Mouse (Mus musculus): Measurements from ENCODE around the gene Gm3182. TPM values are rescaled to one million over a fixed set of nuclear protein-coding genes. Genes with fewer than 3 reads are reported as not detected.
"Not testable (repeated sequence)": the region's sequence is repeated elsewhere in the genome, so short reads cannot be mapped to it uniquely, and the experiment has no call there.

Gene Gm3182
- not detected in 2 replicates for polyA plus RNA-seq (2012; rRNA removed)

- WGBS = 67% methylated on average over 1 of the region's 2 CpGs
- not testable (repeated sequence) for H3K4me3 ChIP-seq (replicated peaks; ENCODE audit: extremely low read depth, low read depth, low read length); DNase-seq; H3K4me1 ChIP-seq (ENCODE audit: control insufficient read depth, insufficient read depth, low read length)
Measured at GRCm38 (mm10) chr14:4481445-4481844, at the start of gene Gm3182. Gene Gm3182, plus strand, starts transcription at chr14:4481745.

- under 1% methylated on average over 21 of the region's 25 CpGs for WGBS
- H3K4me3 ChIP-seq (replicated peaks; ENCODE audit: extremely low read depth, low read depth, low read length); DNase-seq; H3K4me1 ChIP-seq (ENCODE audit: control insufficient read depth, insufficient read depth, low read length): not testable (repeated sequence)
Measured at GRCm38 (mm10) chr14:4499425-4499824, 17.9 kb downstream of the Gm3182 start.

Other genes starting within 250 kb of the Gm3182 start
- not detected in 2 replicates for gene Gm3138, start 232.1 kb upstream of the Gm3182 start, polyA plus RNA-seq (2012; rRNA removed)
- gene Gm3149, start 164.5 kb upstream of the Gm3182 start, polyA plus RNA-seq (2012; rRNA removed) = not detected in 2 replicates
- not detected in 2 replicates for gene 2610042L04Rik, start 147.0 kb upstream of the Gm3182 start, polyA plus RNA-seq (2012; rRNA removed)
- not detected in 2 replicates for gene Gm3159, start 84.2 kb upstream of the Gm3182 start, polyA plus RNA-seq (2012; rRNA removed)
- gene Gm3164, start 66.3 kb upstream of the Gm3182 start, polyA plus RNA-seq (2012; rRNA removed) = 0.17 TPM in 1 of 2 replicates, not detected in the other
- 0.32 TPM in 1 of 2 replicates, not detected in the other for gene Gm3173, start 50.8 kb upstream of the Gm3182 start, polyA plus RNA-seq (2012; rRNA removed)
- not detected in 2 replicates for gene Gm3047, start 73.7 kb downstream of the Gm3182 start, polyA plus RNA-seq (2012; rRNA removed)
- not detected in 2 replicates for gene Gm8159, start 150.6 kb downstream of the Gm3182 start, polyA plus RNA-seq (2012; rRNA removed)
- gene Gm3239, start 182.4 kb downstream of the Gm3182 start, polyA plus RNA-seq (2012; rRNA removed) = 0.18 TPM in 1 of 2 replicates, not detected in the other
- gene Gm7876, start 227.5 kb downstream of the Gm3182 start, polyA plus RNA-seq (2012; rRNA removed) = not detected in 2 replicates
- 0.08 TPM in 1 of 2 replicates, not detected in the other for gene Gm3252, start 245.0 kb downstream of the Gm3182 start, polyA plus RNA-seq (2012; rRNA removed)